Mouse (Mus musculus): Measurements from ENCODE around the gene Arhgef15. TPM values are rescaled to one million over a fixed set of nuclear protein-coding genes. Genes with fewer than 3 reads are reported as not detected.

The Arhgef15 gene
- polyA plus RNA-seq, 1 experiment = 0.49 TPM

DNA sequence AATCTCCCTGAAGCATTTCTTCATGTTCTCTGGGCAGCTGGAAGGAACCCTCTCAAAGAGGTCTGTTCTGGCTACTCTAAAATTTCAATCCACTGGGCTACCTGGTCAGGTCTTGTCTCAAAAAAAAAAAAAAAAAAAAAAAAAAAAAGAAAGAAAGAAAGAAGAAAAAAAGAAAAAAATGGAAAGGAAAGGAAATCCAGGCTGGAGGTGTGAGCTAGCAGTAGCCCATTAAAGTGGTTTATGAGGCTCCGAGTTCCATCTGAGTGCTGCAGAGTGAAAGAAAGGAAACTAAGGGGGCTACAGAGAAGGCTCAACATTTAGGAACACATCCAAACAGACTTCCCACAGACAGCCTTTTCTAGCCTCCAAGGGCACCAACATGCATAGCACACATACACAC is 691 bp upstream of the Arhgef15 start:
- Histone ChIP-seq H3K79me2 (ENCODE audit: control insufficient read depth, insufficient read depth) (no peaks in the 10 kb centered on the region), H3ac (ENCODE audit: control insufficient read depth, insufficient read length) (no peak overlapping the region), H3K36me3 (ENCODE audit: control insufficient read depth, insufficient read depth) (no peaks in the 10 kb centered on the region), H3K27me3 (ENCODE audit: control insufficient read depth, insufficient read depth, insufficient read length) (no peaks in the 10 kb centered on the region), H3K4me2 (ENCODE audit: low read depth) (no peak overlapping the region), H3K4me3 (no peak overlapping the region)
- TF ChIP-seq TCF3 (IDR thresholded peaks at IDR 0.05; ENCODE audit: insufficient read length, low read depth) = no peak
- no peak for TF ChIP-seq REST (IDR thresholded peaks at IDR 0.05; ENCODE audit: insufficient read depth, insufficient read length)
- no peak for TF ChIP-seq MAX (IDR thresholded peaks at IDR 0.05; ENCODE audit: low read depth)
- TF ChIP-seq POLR2A (IDR thresholded peaks at IDR 0.05; ENCODE audit: insufficient read length, low read depth) = no peak
- no peak for TF ChIP-seq SRF (IDR thresholded peaks at IDR 0.05; ENCODE audit: control insufficient read depth, insufficient read length, low read depth)
- no peak for TF ChIP-seq TCF12 (IDR thresholded peaks at IDR 0.05; ENCODE audit: insufficient read depth, poor library complexity, severe bottlenecking)
- no peak for TF ChIP-seq CEBPB (IDR thresholded peaks at IDR 0.05; ENCODE audit: insufficient read depth, poor library complexity, severe bottlenecking)
- no peak for TF ChIP-seq USF1 (IDR thresholded peaks at IDR 0.05; ENCODE audit: low read depth)
- TF ChIP-seq MYOG (IDR thresholded peaks at IDR 0.05; ENCODE audit: control insufficient read depth in 1 of 3, insufficient read depth in 1 of 3, insufficient read length in 2 of 3, low read depth in 2 of 3) = no peak
- no peak for TF ChIP-seq POLR2AphosphoS2 (IDR thresholded peaks at IDR 0.05; ENCODE audit: insufficient read length, low read depth)
- TF ChIP-seq MYOD1 (IDR thresholded peaks at IDR 0.05; ENCODE audit: control insufficient read depth in 1 of 3, insufficient read length in 2 of 3, low read depth in 2 of 3) = no peak
- no peak for TF ChIP-seq E2F4 (IDR thresholded peaks at IDR 0.05; ENCODE audit: insufficient read depth)

DNA sequence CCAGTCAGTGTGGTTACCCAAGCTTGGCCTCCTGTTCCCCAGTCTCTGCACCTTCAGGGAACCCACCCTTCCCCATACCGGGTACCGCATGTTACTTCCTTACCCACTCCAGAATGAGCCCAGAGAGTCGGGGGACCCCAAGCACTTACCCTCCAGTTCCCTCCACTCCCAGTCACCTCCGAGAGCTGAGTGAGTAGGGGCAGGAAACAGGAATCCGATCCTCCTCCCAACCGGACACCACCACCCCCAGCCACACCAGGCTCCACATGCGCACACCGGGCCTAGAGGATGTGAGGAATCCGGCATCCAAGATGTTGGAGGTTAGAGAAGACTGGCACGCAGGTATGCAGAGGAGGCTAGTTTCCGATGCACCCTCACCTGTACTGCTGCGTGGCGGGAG is 583 bp downstream of the Arhgef15 start:
- Histone ChIP-seq H3K79me2 (ENCODE audit: control insufficient read depth, insufficient read depth) (no peaks in the 10 kb centered on the region), H3K4me2 (ENCODE audit: low read depth) (no peak overlapping the region), H3K27me3 (ENCODE audit: control insufficient read depth, insufficient read depth, insufficient read length) (no peaks in the 10 kb centered on the region), H3K4me3 (no peak overlapping the region), H3K36me3 (ENCODE audit: control insufficient read depth, insufficient read depth) (no peaks in the 10 kb centered on the region), H3ac (ENCODE audit: control insufficient read depth, insufficient read length) (no peak overlapping the region)
- TF ChIP-seq TCF12 (IDR thresholded peaks at IDR 0.05; ENCODE audit: insufficient read depth, poor library complexity, severe bottlenecking) (no peak), POLR2A (IDR thresholded peaks at IDR 0.05; ENCODE audit: insufficient read length, low read depth) (no peak), MAX (IDR thresholded peaks at IDR 0.05; ENCODE audit: low read depth) (no peak), CEBPB (IDR thresholded peaks at IDR 0.05; ENCODE audit: insufficient read depth, poor library complexity, severe bottlenecking) (no peak), MYOG (IDR thresholded peaks at IDR 0.05; ENCODE audit: control insufficient read depth in 1 of 3, insufficient read depth in 1 of 3, insufficient read length in 2 of 3, low read depth in 2 of 3) (no peak), TCF3 (IDR thresholded peaks at IDR 0.05; ENCODE audit: insufficient read length, low read depth) (no peak), USF1 (IDR thresholded peaks at IDR 0.05; ENCODE audit: low read depth) (no peak), POLR2AphosphoS2 (IDR thresholded peaks at IDR 0.05; ENCODE audit: insufficient read length, low read depth) (no peak), REST (IDR thresholded peaks at IDR 0.05; ENCODE audit: insufficient read depth, insufficient read length) (no peak), MYOD1 (IDR thresholded peaks at IDR 0.05; ENCODE audit: control insufficient read depth in 1 of 3, insufficient read length in 2 of 3, low read depth in 2 of 3) (no peak), SRF (IDR thresholded peaks at IDR 0.05; ENCODE audit: control insufficient read depth, insufficient read length, low read depth) (no peak), E2F4 (IDR thresholded peaks at IDR 0.05; ENCODE audit: insufficient read depth) (no peak)

DNA sequence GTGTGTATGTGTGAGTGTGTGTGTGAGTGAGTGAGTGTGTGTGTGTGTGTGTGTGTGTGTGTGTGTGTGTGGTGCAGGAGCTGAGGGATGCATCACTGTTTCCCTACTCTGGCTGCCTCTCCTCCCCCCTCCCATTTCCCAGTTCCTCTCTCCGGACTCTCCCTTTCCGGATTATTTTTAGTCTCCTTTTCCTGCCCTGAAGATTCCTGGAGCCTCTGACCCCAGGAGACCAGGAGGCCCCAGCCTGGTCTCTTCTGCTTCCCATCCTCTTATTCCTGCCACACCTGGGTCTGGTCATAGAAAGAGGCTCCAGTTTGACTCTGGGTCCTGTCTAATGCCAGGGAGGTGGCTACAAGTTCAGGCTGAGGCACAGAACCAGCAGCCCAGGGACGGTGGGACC is 1.2 kb downstream of the Arhgef15 start:
- TF ChIP-seq POLR2AphosphoS2 (IDR thresholded peaks at IDR 0.05; ENCODE audit: insufficient read length, low read depth) (no peak), TCF12 (IDR thresholded peaks at IDR 0.05; ENCODE audit: insufficient read depth, poor library complexity, severe bottlenecking) (no peak)
- H3K36me3 ChIP-seq (ENCODE audit: control insufficient read depth, insufficient read depth) = no peaks in the 10 kb centered on the region
- H3K79me2 ChIP-seq (ENCODE audit: control insufficient read depth, insufficient read depth) = no peaks in the 10 kb centered on the region
- no peak overlapping the region for H3K4me3 ChIP-seq
- H3K4me2 ChIP-seq (ENCODE audit: low read depth) = no peak overlapping the region
- H3K27me3 ChIP-seq (ENCODE audit: control insufficient read depth, insufficient read depth, insufficient read length) = no peaks in the 10 kb centered on the region
- peak overlapping the region; percentile 18 for H3ac ChIP-seq (ENCODE audit: control insufficient read depth, insufficient read length)

DNA sequence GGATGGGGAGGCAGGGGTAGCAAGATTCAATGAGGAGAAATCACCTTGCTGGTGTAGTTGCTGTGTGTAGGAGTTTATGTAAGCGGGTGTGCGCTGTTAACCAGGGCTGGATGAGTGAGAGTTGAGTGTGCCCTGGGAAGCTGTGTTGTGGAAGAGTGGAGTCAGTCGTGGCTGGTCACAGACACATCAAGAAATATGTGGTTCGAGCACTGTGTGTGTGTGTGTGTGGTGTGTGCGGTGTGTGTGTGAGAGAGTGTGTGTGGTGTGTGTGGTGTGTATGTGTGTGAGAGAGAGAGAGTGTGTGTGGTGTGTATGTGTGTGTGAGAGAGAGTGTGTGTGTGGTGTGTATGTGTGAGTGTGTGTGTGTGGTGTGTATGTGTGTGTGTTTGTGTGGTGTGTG is 1.8 kb downstream of the Arhgef15 start:
- no peaks in the 10 kb centered on the region for H3K27me3 ChIP-seq (ENCODE audit: control insufficient read depth, insufficient read depth, insufficient read length)
- H3K4me3 ChIP-seq = no peak overlapping the region
- peak overlapping the region; percentile 18 for H3ac ChIP-seq (ENCODE audit: control insufficient read depth, insufficient read length)
- no peak overlapping the region for H3K4me2 ChIP-seq (ENCODE audit: low read depth)
- TF ChIP-seq REST (IDR thresholded peaks at IDR 0.05; ENCODE audit: insufficient read depth, insufficient read length) (no peak), E2F4 (IDR thresholded peaks at IDR 0.05; ENCODE audit: insufficient read depth) (no peak), MYOG (IDR thresholded peaks at IDR 0.05; ENCODE audit: control insufficient read depth in 1 of 3, insufficient read depth in 1 of 3, insufficient read length in 2 of 3, low read depth in 2 of 3) (no peak), POLR2A (IDR thresholded peaks at IDR 0.05; ENCODE audit: insufficient read length, low read depth) (no peak), MAX (IDR thresholded peaks at IDR 0.05; ENCODE audit: low read depth) (no peak), TCF12 (IDR thresholded peaks at IDR 0.05; ENCODE audit: insufficient read depth, poor library complexity, severe bottlenecking) (no peak), SRF (IDR thresholded peaks at IDR 0.05; ENCODE audit: control insufficient read depth, insufficient read length, low read depth) (no peak), MYOD1 (IDR thresholded peaks at IDR 0.05; ENCODE audit: control insufficient read depth in 1 of 3, insufficient read length in 2 of 3, low read depth in 2 of 3) (no peak), POLR2AphosphoS2 (IDR thresholded peaks at IDR 0.05; ENCODE audit: insufficient read length, low read depth) (no peak), CEBPB (IDR thresholded peaks at IDR 0.05; ENCODE audit: insufficient read depth, poor library complexity, severe bottlenecking) (no peak), TCF3 (IDR thresholded peaks at IDR 0.05; ENCODE audit: insufficient read length, low read depth) (no peak), USF1 (IDR thresholded peaks at IDR 0.05; ENCODE audit: low read depth) (no peak)
- H3K36me3 ChIP-seq (ENCODE audit: control insufficient read depth, insufficient read depth) = no peaks in the 10 kb centered on the region
- H3K79me2 ChIP-seq (ENCODE audit: control insufficient read depth, insufficient read depth) = no peaks in the 10 kb centered on the region

DNA sequence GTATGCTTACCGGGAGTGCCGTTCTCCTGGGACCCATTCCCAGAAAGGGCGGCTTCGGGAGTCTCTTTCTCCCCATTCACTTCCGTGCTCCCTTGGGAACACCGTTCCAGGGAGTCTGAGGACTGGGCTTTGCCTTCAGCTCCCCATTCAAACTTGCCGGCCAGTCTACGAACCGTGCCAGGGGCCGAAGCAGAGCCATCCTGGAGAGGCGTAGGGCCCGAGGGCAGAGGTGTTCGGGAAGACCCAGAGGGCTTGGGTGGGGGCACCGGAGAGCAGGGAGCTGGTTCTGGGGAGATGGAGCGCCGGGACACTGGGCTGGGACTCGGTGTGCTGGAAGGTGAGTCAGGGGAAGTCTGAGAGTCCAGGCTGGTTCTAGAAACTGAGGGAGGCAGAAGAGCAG is 2.9 kb downstream of the Arhgef15 start:
- no peaks in the 10 kb centered on the region for H3K79me2 ChIP-seq (ENCODE audit: control insufficient read depth, insufficient read depth)
- peak overlapping the region; percentile 7 for H3K4me3 ChIP-seq
- no peaks in the 10 kb centered on the region for H3K36me3 ChIP-seq (ENCODE audit: control insufficient read depth, insufficient read depth)
- peak overlapping the region; percentile 39 for H3K4me2 ChIP-seq (ENCODE audit: low read depth)
- TF ChIP-seq USF1 (IDR thresholded peaks at IDR 0.05; ENCODE audit: low read depth) (no peak), CEBPB (IDR thresholded peaks at IDR 0.05; ENCODE audit: insufficient read depth, poor library complexity, severe bottlenecking) (no peak), MYOG (IDR thresholded peaks at IDR 0.05; ENCODE audit: control insufficient read depth in 1 of 3, insufficient read depth in 1 of 3, insufficient read length in 2 of 3, low read depth in 2 of 3) (no peak), REST (IDR thresholded peaks at IDR 0.05; ENCODE audit: insufficient read depth, insufficient read length) (no peak), E2F4 (IDR thresholded peaks at IDR 0.05; ENCODE audit: insufficient read depth) (no peak), POLR2A (IDR thresholded peaks at IDR 0.05; ENCODE audit: insufficient read length, low read depth) (no peak), SRF (IDR thresholded peaks at IDR 0.05; ENCODE audit: control insufficient read depth, insufficient read length, low read depth) (no peak), MAX (IDR thresholded peaks at IDR 0.05; ENCODE audit: low read depth) (no peak), TCF12 (IDR thresholded peaks at IDR 0.05; ENCODE audit: insufficient read depth, poor library complexity, severe bottlenecking) (no peak)
- no peak overlapping the region for H3ac ChIP-seq (ENCODE audit: control insufficient read depth, insufficient read length)
- H3K27me3 ChIP-seq (ENCODE audit: control insufficient read depth, insufficient read depth, insufficient read length) = no peaks in the 10 kb centered on the region
